Mouse (Mus musculus): ENCODE results near the gene Zbtb22.
"Not testable (repeated sequence)": the region's sequence is repeated elsewhere in the genome, so short reads cannot be mapped to it uniquely, and the experiment has no call there.

Zbtb22 gene

GRCm38 (mm10) chr17:33948090-33948904 is 32.6 kb downstream of the Zbtb22 start:
- no peak for DNase-seq (ENCODE audit: low spot score)

DNA sequence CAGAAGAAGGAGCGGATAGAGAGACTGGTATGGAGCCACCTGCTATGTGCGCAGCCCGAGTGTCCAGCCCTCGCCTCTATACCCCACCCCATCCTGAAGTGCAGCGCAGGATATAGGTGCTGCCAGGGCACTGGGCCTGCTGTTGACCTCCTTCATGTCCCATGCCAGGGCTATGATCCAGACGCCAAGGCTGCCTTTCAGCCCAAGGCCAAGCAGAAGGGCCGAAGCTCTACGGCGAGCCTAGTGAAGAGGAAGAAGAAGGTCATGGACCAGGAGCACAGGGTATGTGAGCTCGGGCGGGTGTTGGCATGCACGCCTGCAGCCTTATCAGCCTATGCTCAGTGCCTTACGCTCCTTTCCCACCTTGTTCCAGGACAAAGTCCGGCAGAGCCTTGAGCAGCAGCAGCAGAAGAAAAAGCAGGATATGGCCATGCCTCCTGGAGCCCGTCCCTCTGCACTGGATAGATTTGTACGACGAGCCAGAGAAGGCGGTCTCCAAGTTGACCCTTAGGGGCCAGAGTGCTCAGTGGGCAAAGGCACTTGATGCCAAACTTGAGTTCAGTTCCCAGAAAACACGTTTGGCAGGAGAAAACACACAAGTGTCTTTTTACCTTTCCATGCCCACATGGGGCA is 33.3 kb downstream of the Zbtb22 start:
- DNase-seq (ENCODE audit: low spot score), result no peak

GRCm38 (mm10) chr17:33950131-33950625 is 34.5 kb downstream of the Zbtb22 start:
- DNase-seq (ENCODE audit: low spot score), result no peak

DNA sequence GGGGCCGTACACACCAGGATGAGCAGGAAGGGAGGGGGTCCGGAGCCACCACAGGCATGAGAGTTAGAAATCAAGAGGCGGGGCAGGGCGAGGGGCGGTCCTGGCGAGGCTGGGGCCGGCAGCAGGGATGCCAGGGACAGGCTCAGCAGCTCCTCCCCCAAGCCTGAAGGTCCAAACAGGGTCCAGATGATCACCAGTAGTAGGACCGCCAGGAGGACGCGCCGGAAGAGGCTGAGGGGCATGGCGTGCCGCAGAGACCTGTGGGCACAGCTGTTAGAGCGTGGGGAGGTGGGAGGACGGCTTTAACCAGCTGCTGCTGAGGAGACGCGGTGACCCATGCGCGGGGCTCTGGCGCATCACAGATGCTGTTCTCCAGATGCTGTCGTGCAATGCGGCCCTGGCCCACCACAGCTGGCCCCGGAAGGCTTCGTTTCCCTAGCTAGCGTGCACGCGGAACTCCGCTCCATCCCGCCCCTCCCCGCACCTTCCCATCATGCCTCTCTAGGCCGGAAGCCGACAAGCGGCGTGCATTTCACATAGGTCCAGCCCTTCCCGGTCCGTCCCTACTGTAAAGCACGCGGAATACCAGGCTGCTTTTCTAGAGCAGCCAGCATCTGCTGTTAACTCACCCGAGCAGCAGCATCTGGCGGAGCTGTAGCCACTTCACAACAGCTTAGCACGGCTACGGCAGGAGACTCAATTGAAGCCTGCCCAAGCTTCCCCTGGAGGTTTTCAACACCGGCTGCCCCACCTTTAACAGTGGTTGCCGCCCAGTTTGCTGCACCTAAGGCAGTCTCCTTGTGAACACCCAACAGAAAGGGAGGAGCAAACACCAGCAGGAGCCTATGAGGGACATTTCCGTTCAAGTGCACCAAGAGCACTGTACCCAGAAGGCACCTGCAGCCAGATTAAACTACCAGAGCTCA is 35.6 kb downstream of the Zbtb22 start, which contains the start of gene B3galt4:
B3galt4 (minus strand) TSS at position 468 of the 926 bp plus-strand sequence.
- peak; percentile 57 for DNase-seq (ENCODE audit: low spot score)

- not testable (repeated sequence) for DNase-seq (ENCODE audit: low spot score)
Measured at GRCm38 (mm10) chr17:33952015-33952414, 36.3 kb downstream of the Zbtb22 start.

DNA sequence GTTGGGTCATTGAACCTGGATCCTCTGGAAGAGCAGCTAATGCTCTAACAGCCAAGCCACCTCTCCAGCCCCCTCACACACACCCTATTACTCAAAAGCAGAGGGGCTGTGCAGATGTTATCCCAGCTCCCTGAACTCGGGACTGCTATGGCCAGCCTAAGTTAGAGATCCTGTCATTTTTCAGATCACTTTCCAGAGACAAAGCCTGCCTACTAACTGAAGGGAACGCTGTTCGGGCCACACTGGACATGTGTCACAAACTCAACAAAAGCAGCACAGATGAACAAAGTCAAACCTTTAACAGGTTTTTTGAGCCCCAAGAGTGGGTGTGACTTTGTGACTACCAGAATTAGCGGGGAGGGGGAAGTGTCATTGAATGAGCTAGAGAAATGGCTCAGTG is 37.2 kb downstream of the Zbtb22 start:
- no peak for DNase-seq (ENCODE audit: low spot score)

DNA sequence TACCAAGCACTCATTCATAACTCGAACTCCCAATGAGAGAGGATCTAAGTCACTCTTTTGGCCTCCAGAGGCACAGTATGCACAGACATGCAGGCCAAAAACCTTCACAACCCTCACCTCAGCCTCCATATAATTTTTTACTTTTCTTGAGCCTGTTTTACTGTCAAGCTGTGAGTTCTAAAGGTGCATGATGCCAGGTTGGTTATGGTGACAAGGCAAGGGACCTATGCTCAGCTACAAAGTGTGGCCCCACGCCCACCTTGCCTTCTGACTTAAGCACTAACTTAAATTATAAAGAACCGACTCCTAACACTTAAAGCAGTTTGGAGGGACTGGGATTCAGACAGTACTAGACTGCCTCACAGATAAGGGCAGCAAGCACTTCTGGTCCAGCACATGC is 37.6 kb downstream of the Zbtb22 start:
- no peak for DNase-seq (ENCODE audit: low spot score)

- no peak for DNase-seq (ENCODE audit: low spot score)
Measured at GRCm38 (mm10) chr17:33953961-33954565, 38.4 kb downstream of the Zbtb22 start.

DNA sequence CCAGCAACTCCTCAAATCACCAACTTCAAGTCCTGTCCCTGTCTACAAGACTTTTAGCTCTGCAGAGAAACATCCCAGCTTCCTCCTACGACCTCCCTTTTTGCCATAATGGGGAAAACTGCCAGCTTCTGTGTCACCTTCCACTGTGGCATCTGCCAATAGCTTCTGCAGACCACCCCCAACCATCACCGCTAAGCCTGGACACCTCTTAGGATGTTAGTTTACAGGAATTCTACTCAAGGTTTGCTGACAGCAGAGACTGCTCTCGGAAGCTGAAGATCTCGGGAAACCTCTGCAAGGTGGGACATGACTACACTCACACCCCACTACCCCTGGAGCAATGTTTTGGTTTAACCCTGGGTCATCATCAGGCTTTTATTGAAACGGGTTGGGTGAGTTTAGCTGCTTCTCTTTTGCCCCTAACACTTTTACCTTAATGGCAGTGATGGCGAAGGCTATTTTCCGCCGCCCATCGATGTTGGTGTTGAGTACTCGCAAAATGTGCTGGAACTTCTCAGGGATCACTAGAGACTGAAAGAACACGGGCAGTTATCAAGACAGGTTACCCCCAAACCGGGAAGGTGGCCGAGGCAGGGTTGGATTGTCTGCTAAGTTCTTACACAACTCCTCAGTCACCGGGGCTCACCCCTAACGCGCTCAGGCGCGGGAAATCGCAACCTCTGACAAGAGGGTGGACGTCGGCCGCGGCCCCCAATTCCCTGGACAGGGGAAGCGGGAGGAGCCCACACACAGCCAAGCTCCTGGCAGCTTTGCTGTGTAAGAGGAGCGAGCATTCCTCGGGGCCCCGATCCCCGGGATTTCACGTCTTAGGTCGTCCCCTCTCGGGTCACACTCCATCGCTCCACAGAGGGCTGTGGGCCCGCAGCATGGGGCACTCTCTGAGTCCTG is 39.2 kb downstream of the Zbtb22 start:
- no peak for DNase-seq (ENCODE audit: low spot score)

- DNase-seq (ENCODE audit: low spot score), result peak; percentile 92
Measured at GRCm38 (mm10) chr17:33955555-33956214, 40.0 kb downstream of the Zbtb22 start, which contains the start of the genes Vps52 and Rps18. TSS of gene Vps52 (plus strand) at chr17:33955812. TSS of gene Rps18 (minus strand) at chr17:33956001.

DNA sequence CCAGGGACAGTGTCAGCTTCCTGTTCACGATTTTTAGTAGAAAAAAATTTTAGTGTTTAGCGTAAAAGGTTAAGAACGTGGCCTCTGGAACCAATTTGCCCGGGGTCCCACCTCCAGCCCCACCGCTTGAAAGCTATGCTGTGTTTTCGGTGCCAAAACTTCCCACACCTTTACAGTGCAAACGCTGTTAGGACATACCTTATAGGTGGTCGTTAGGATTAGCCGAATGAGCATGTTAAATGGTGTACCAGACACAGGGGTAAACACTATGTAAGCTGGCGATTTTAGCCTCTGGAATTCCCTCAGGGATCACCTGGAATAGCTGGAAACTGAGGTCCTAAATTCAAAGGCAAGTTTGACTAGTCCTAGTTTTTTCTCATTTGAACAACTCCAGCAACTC is 40.6 kb downstream of the Zbtb22 start:
- no peak for DNase-seq (ENCODE audit: low spot score)

DNA sequence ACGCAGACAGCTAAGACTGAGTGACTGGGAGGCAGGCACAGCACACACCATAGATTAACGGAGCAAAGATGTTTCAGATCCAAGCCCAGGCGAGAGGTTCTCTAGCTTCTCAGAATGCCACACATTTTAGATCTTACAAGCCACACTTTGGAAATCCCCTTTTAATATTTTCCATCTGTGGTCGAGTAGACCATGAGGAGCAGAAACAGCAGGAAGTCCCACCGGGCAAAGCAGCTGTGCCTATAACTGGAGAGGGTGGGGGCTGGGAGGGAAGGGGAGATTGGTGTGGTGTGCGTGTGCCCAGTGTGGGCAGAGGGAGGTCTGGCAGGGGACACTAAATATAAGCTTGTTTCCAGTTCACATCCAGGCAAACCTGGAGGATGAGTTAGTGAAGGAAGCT is 41.8 kb downstream of the Zbtb22 start:
- no peak for DNase-seq (ENCODE audit: low spot score)

DNA sequence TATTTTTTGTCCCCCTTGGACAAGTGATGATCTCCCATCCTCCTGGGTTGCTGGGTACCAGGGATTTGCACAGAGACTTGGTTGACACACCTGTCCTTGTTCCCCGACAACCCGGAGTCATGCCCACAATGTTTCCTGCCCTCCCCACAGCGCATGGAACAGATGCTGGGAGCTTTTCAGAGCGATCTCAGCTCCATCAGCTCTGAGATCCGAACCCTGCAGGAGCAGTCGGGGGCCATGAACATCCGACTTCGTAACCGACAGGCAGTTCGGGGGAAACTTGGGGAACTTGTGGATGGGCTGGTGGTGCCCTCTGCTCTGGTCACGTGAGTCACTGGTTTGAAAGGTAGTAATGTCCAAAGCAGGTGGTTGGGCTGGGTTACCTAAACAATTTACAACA is 42.7 kb downstream of the Zbtb22 start:
- DNase-seq (ENCODE audit: low spot score), result no peak

DNA sequence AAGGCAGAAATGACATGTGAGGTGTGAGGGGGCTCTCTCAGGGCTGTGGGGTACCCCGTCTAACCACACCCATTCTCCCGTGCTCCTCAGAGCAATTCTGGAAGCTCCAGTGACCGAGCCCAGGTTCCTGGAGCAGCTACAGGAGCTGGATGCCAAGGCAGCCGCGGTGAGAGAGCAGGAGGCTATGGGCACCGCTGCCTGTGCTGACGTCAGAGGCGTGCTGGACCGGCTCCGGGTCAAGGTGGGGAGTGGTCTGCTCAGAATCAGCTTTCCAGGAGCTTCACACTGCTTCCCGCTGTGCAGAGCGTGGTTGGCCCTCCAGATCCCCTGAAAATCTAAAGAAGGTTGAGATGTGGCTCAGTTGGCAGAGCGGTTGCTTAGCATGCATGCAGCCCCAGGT is 43.4 kb downstream of the Zbtb22 start:
- DNase-seq (ENCODE audit: low spot score), result no peak

DNA sequence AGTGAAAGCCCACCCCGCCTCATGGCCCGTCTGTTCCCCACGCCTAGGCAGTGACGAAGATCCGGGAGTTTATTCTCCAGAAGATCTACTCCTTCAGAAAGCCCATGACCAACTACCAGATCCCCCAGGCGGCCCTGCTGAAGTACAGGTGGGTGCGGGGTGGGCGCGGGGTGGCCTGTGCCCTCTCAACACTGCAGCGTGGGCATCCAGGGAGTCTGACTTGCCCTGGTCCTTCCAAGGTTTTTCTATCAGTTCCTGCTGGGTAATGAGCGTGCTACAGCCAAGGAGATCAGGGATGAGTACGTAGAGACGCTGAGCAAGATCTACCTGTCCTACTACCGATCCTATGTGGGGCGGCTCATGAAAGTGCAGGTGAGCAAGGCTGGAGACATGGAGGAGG is 44.2 kb downstream of the Zbtb22 start:
- no peak for DNase-seq (ENCODE audit: low spot score)

DNA sequence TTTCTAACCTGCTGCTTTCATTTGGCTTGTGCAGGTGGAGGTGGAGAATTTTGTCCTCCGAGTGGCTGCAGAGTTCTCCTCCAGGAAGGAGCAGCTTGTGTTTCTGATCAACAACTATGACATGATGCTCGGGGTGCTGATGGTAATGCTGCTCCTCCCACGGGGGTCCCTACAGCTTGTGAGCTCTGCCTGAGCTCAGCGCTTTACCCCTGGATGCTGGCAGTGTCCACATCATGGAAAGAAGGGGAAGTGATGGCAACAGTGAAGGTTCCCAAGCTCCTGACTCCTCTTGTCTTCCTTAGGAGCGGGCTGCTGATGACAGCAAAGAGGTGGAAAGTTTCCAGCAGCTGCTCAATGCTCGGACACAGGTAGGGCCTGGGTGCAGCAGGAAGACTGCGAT is 47.2 kb downstream of the Zbtb22 start:
- DNase-seq (ENCODE audit: low spot score), result no peak

DNA sequence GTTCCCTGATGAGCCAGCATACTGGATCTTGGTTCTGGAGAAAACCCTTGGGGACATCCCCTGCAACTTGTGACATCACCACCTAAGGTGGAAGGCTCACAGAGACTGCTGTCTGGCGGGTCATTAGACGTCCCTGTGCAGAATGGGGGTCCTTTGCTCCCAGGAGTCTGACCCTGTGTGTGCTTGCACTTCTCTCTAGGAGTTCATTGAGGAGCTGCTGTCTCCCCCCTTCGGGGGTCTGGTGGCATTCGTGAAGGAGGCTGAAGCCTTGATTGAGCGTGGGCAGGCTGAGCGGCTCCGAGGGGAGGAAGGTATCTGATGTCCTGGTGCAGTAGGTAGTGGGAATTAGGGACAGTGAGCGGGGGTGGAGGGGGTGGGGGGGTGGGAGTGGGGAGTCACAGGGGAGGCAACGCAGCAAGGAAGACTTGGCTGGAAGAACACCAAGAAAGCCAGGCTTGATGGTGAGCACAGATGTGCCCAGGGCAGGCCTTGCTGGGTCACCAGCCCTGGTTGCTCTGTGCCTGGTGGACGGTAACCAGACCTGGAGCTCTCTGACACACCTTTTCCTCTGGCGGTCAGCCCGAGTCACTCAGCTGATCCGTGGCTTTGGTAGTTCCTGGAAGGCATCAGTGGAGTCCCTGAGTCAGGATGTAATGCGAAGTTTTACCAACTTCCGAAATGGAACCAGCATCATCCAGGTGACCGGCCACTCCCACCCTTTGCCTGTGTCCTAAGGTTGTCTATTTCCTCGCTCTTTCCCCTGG is 49.6 kb downstream of the Zbtb22 start:
- no peak for DNase-seq (ENCODE audit: low spot score)

- DNase-seq (ENCODE audit: low spot score), result no peak
Measured at GRCm38 (mm10) chr17:33965846-33966550, 50.3 kb downstream of the Zbtb22 start.

DNA sequence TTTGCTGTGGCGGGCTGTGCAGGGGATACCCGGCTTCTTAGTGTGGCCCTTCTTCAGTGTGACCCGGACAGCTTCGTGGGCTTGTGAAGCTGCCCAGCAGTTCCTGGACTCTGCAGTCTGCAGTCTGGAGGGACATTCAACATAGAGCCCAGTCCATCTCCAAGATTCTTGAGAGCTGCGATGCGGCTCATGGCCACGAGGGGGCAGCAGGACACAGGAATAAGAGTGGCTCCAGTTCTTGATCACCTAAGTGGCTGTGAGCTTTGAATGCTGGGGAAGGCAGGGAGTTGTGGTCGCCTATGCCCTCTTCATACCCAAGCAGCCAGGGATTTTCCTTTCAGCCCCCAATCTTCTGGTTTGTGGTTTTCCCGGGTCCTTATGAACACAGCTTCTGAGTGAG is 52.8 kb downstream of the Zbtb22 start:
- DNase-seq (ENCODE audit: low spot score), result no peak

All from ovary, postnatal 10 days (tissue).